Mouse (Mus musculus): ENCODE data around the gene Cdk6. TPM values are rescaled to one million over a fixed set of nuclear protein-coding genes. Genes with fewer than 3 reads are reported as not detected.

Cdk6 gene
- polyA plus RNA-seq, 1 experiment: not detected

DNA sequence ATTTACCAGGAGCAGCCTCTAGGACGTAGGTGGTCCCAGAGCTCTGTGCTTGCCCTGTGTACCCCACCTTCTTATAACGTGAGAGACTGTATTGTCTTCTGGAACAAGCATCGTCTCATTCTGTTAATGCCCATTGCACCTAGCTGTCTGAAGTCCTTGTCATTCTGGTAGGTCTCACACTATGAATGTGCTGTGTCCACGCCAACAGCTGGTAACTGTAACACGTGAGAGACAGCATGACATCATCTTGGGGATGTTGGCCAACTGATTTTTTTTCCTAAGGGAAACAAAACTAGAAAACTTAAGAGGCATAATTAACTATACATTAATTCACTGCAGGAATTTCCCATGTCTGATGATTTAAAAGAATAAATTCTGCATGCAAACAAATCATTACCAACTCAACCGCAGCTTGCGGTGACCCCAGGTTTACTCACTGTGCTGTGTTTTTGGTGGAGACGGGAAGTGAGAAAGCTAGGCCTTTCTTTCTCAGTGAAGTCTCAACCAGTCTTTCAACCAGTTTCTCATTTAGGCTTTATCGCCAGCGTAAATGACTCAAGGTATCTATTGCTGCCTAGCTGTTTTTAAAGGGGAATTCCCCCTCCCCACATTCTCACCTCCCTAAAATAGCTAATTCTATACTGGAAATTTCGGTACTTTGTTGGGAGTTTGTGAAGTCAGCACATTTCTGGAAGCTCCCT, 14.4 kb downstream of the Cdk6 start:
- Histone ChIP-seq H3K4me1 (ENCODE audit: control insufficient read depth, insufficient read depth, low read length) (no peaks in the 10 kb centered on the region), H3K4me3 (ENCODE audit: insufficient read depth, low read depth, low read length) (no peak overlapping the region), H3K27ac (ENCODE audit: insufficient read depth, low read depth, low read length) (no peak overlapping the region)
- TF ChIP-seq CTCF (IDR thresholded peaks at IDR 0.05; ENCODE audit: insufficient read depth, low read depth, low read length) (no peak), POLR2A (IDR thresholded peaks at IDR 0.05; ENCODE audit: insufficient read depth, low read depth, low read length) (no peak)
- 61% methylated on average over 11 of the region's 11 CpGs for WGBS

- TF ChIP-seq CTCF (IDR thresholded peaks at IDR 0.05; ENCODE audit: insufficient read depth, low read depth, low read length) (no peak), POLR2A (IDR thresholded peaks at IDR 0.05; ENCODE audit: insufficient read depth, low read depth, low read length) (no peak)
- Histone ChIP-seq H3K4me3 (ENCODE audit: insufficient read depth, low read depth, low read length) (no peak overlapping the region), H3K4me1 (ENCODE audit: control insufficient read depth, insufficient read depth, low read length) (no peaks in the 10 kb centered on the region), H3K27ac (ENCODE audit: insufficient read depth, low read depth, low read length) (no peak overlapping the region)
- 55% methylated on average over 10 of the region's 10 CpGs for WGBS
Observed at GRCm38 (mm10) chr5:3356261-3356778, 15.0 kb downstream of the Cdk6 start.

GRCm38 (mm10) chr5:3357496-3357895, 16.2 kb downstream of the Cdk6 start:
- Histone ChIP-seq H3K27ac (ENCODE audit: insufficient read depth, low read depth, low read length) (no peak overlapping the region), H3K4me3 (ENCODE audit: insufficient read depth, low read depth, low read length) (no peak overlapping the region), H3K4me1 (ENCODE audit: control insufficient read depth, insufficient read depth, low read length) (no peaks in the 10 kb centered on the region)
- WGBS: 92% methylated on average over 6 of the region's 6 CpGs
- TF ChIP-seq CTCF (IDR thresholded peaks at IDR 0.05; ENCODE audit: insufficient read depth, low read depth, low read length) (no peak), POLR2A (IDR thresholded peaks at IDR 0.05; ENCODE audit: insufficient read depth, low read depth, low read length) (no peak)

- Histone ChIP-seq H3K4me1 (ENCODE audit: control insufficient read depth, insufficient read depth, low read length) (no peaks in the 10 kb centered on the region), H3K4me3 (ENCODE audit: insufficient read depth, low read depth, low read length) (no peak overlapping the region), H3K27ac (ENCODE audit: insufficient read depth, low read depth, low read length) (no peak overlapping the region)
- TF ChIP-seq CTCF (IDR thresholded peaks at IDR 0.05; ENCODE audit: insufficient read depth, low read depth, low read length) (no peak), POLR2A (IDR thresholded peaks at IDR 0.05; ENCODE audit: insufficient read depth, low read depth, low read length) (no peak)
- WGBS: 87% methylated on average over 5 of the region's 5 CpGs
Observed at GRCm38 (mm10) chr5:3358687-3359520, 17.6 kb downstream of the Cdk6 start.

DNA sequence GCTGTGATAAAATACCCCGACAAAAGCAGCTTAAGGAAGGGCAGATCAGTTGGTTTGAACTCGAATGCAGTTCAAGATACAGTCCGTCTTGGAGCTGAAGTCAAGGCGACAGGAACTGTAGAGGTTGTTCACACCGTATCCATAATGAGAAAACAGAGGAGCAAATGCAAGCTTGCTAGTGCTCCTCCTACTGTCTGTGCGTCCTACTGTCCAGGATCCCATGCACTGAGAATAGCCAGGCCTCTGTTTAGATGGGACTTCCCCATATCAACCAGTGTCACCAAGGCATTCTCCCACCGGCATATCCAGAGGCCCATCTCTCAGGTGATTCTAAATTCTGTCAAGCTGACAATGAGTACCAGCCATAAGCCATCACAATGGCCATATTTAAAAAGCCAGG, 18.6 kb downstream of the Cdk6 start:
- no peak overlapping the region for H3K27ac ChIP-seq (ENCODE audit: insufficient read depth, low read depth, low read length)
- 92% methylated on average over 7 of the region's 7 CpGs for WGBS

GRCm38 (mm10) chr5:3361252-3361651, 20.0 kb downstream of the Cdk6 start:
- no peaks in the 10 kb centered on the region for H3K4me1 ChIP-seq (ENCODE audit: control insufficient read depth, insufficient read depth, low read length)
- no peak overlapping the region for H3K27ac ChIP-seq (ENCODE audit: insufficient read depth, low read depth, low read length)
- WGBS: 96% methylated on average over 5 of the region's 5 CpGs
- TF ChIP-seq POLR2A (IDR thresholded peaks at IDR 0.05; ENCODE audit: insufficient read depth, low read depth, low read length) (no peak), CTCF (IDR thresholded peaks at IDR 0.05; ENCODE audit: insufficient read depth, low read depth, low read length) (no peak)
- H3K4me3 ChIP-seq (ENCODE audit: insufficient read depth, low read depth, low read length): no peak overlapping the region

More for the DNA sequence above, 18.6 kb downstream of the Cdk6 start:
- H3K4me3 ChIP-seq (ENCODE audit: insufficient read depth, low read depth, low read length): no peak overlapping the region
- H3K4me1 ChIP-seq (ENCODE audit: control insufficient read depth, insufficient read depth, low read length): no peaks in the 10 kb centered on the region
- TF ChIP-seq POLR2A (IDR thresholded peaks at IDR 0.05; ENCODE audit: insufficient read depth, low read depth, low read length): no peak
- TF ChIP-seq CTCF (IDR thresholded peaks at IDR 0.05; ENCODE audit: insufficient read depth, low read depth, low read length): no peak

GRCm38 (mm10) chr5:3362111-3362510, 20.8 kb downstream of the Cdk6 start:
- H3K27ac ChIP-seq (ENCODE audit: insufficient read depth, low read depth, low read length): no peak overlapping the region
- H3K4me1 ChIP-seq (ENCODE audit: control insufficient read depth, insufficient read depth, low read length): no peaks in the 10 kb centered on the region
- WGBS: 87% methylated on average over 8 of the region's 8 CpGs
- no peak for TF ChIP-seq CTCF (IDR thresholded peaks at IDR 0.05; ENCODE audit: insufficient read depth, low read depth, low read length)
- no peak for TF ChIP-seq POLR2A (IDR thresholded peaks at IDR 0.05; ENCODE audit: insufficient read depth, low read depth, low read length)
- no peak overlapping the region for H3K4me3 ChIP-seq (ENCODE audit: insufficient read depth, low read depth, low read length)

DNA sequence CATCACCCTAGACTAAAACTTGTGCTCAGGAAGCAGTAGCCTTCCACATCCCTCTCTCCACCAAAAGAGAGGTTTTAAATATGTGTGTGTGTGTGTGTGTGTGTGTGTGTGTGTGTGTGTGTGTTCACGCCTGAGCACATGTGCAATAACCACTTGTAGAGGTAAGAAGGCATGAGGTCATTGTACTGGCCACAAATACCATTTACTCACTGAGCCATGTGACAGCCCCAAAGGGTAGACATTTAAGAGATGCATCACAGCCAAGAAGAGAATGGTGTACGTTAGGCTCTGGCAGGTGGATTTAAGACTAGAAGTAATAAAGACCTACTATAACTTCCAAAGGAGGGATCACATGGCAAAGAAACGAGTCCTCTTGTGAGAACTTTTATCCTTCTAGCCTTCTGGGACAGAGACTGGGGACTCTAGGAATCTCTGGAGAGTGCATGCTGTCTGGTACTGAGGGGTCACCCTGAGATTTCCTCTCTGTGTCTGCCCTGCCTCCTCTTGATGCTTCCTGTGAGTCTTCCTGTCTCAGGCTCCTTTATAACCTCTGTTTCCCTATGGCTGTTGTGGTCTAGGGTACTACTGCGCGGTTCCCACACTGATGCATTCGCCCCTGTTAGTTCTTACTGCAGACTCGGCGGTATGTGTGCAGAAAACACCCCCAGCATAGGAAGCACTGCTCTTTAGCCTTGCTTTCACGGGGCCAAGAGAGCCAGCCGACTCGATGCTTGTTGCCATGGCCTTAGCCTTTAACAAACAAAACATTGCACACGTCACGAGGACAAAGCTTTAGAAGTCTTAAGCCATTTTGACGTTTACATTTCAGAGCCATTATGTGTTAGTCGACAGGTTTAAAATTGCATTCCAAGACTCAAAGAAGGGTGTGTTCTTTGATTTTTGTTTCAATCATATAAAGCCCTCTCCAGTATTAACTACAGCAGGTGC, 22.0 kb downstream of the Cdk6 start:
- TF ChIP-seq CTCF (IDR thresholded peaks at IDR 0.05; ENCODE audit: insufficient read depth, low read depth, low read length) (no peak), POLR2A (IDR thresholded peaks at IDR 0.05; ENCODE audit: insufficient read depth, low read depth, low read length) (no peak)
- Histone ChIP-seq H3K4me1 (ENCODE audit: control insufficient read depth, insufficient read depth, low read length) (no peaks in the 10 kb centered on the region), H3K27ac (ENCODE audit: insufficient read depth, low read depth, low read length) (no peak overlapping the region), H3K4me3 (ENCODE audit: insufficient read depth, low read depth, low read length) (no peak overlapping the region)
- 59% methylated on average over 15 of the region's 15 CpGs for WGBS

All from olfactory bulb, adult 2 months (tissue).